Mouse (Mus musculus) myocyte (in vitro differentiated cells): ENCODE data around the gene Spaca3.

Experiments used
- CEBPB ChIP-seq: IDR thresholded peaks from 2 replicates; pipeline ENCODE4 v1.6.1; 2011; ENCODE audit warnings: mild to moderate bottlenecking, moderate library complexity; ENCODE audit not compliant: poor library complexity, insufficient read depth, severe bottlenecking
- E2F4 ChIP-seq: IDR thresholded peaks from one replicate; pipeline ENCODE4 v1.6.1; 2011; ENCODE audit warnings: mild to moderate bottlenecking, control low read depth, moderate library complexity; ENCODE audit not compliant: insufficient read depth
- MYOD1 ChIP-seq, 3 experiments: IDR thresholded peaks; one replicate each; pipeline ENCODE4 v1.6.1; 2011; ENCODE audit warnings: control low read depth in 2 of 3, low read depth in 2 of 3, mild to moderate bottlenecking in 2 of 3, moderate library complexity in 1 of 3; ENCODE audit not compliant: insufficient read length in 2 of 3, control insufficient read depth in 1 of 3
- MYOG ChIP-seq, 3 experiments: IDR thresholded peaks; one replicate each; pipeline ENCODE4 v1.6.1; 2011; ENCODE audit warnings: control low read depth in 2 of 3, low read depth in 2 of 3, mild to moderate bottlenecking in 2 of 3; ENCODE audit not compliant: insufficient read length in 2 of 3, control insufficient read depth in 1 of 3, insufficient read depth in 1 of 3
- POLR2A ChIP-seq: IDR thresholded peaks from one replicate; pipeline ENCODE4 v1.6.1; 2011; ENCODE audit warnings: low read depth, mild to moderate bottlenecking, control low read depth, moderate library complexity; ENCODE audit not compliant: insufficient read length
- SRF ChIP-seq: IDR thresholded peaks from one replicate; pipeline ENCODE4 v1.6.1; 2011; ENCODE audit warnings: low read depth; ENCODE audit not compliant: control insufficient read depth, insufficient read length
- TCF12 ChIP-seq: IDR thresholded peaks from one replicate; pipeline ENCODE4 v1.6.1; 2011; ENCODE audit warnings: mild to moderate bottlenecking, control low read depth; ENCODE audit not compliant: poor library complexity, insufficient read depth, severe bottlenecking
- USF1 ChIP-seq: IDR thresholded peaks from one replicate; pipeline ENCODE4 v1.6.1; 2011; ENCODE audit warnings: low read depth, mild to moderate bottlenecking, control low read depth, moderate library complexity

- TF ChIP-seq POLR2A = no peak
- TF ChIP-seq SRF = no peak
- no peak for TF ChIP-seq E2F4
- TF ChIP-seq MYOG (IDR thresholded peaks at IDR 0.05; ENCODE audit: control insufficient read depth in 1 of 3, insufficient read depth in 1 of 3, insufficient read length in 2 of 3, low read depth in 2 of 3) = no peak
- no peak for TF ChIP-seq CEBPB
- TF ChIP-seq MYOD1 (IDR thresholded peaks at IDR 0.05; ENCODE audit: control insufficient read depth in 1 of 3, insufficient read length in 2 of 3, low read depth in 2 of 3) = no peak
- TF ChIP-seq TCF12 = no peak
- TF ChIP-seq USF1 = no peak
Observed at GRCm38 (mm10) chr11:80886365-80886764, 28.2 kb downstream of the Spaca3 start.
